Mouse (Mus musculus) stomach, embryonic 16.5 days (tissue): ENCODE data around the gene Tmem53. TPM values are rescaled to one million over a fixed set of nuclear protein-coding genes. Genes with fewer than 3 reads are reported as not detected.

ENCODE experiments used
- ATAC-seq: fragments of 200-750 bp; cut with Nextera tagmentation; 2 replicates; pipeline ENCODE4 v1.8.0; 2017; ENCODE audit warnings: moderate number of reproducible peaks, moderate TSS enrichment; ENCODE audit not compliant: insufficient read depth, low FRiP score
- H3K27ac ChIP-seq: fragments of 300-500 bp; sonication (generic); 2 replicates; pipeline ENCODE4 v1.5.1; 2014; ENCODE audit warnings: low read length
- H3K27me3 ChIP-seq: fragments of 300-500 bp; sonication (generic); 2 replicates; pipeline ENCODE4 v1.6.1; 2014; ENCODE audit warnings: low read length, control low read depth, mixed read lengths; ENCODE audit not compliant: control insufficient read depth, insufficient read depth
- H3K36me3 ChIP-seq: fragments of 300-500 bp; sonication (generic); 2 replicates; pipeline ENCODE4 v1.6.1; 2014; ENCODE audit warnings: low read length; ENCODE audit not compliant: control insufficient read depth, insufficient read depth
- H3K4me1 ChIP-seq: fragments of 300-500 bp; sonication (generic); 2 replicates; pipeline ENCODE4 v1.6.1; 2014; ENCODE audit warnings: low read length, control low read depth, mixed read lengths; ENCODE audit not compliant: control insufficient read depth, insufficient read depth
- H3K4me2 ChIP-seq: fragments of 300-500 bp; sonication (generic); 2 replicates; pipeline ENCODE4 v1.6.1; 2014; ENCODE audit warnings: low read depth, low read length, mixed read lengths
- H3K4me3 ChIP-seq: fragments of 300-500 bp; sonication (generic); replicated peaks from 2 replicates; pipeline ENCODE4 v1.5.1; 2014; ENCODE audit warnings: mild to moderate bottlenecking, low read length
- H3K9ac ChIP-seq: fragments of 300-500 bp; sonication (generic); 2 replicates; pipeline ENCODE4 v1.6.1; 2014; ENCODE audit warnings: low read length
- H3K9me3 ChIP-seq: fragments of 300-500 bp; sonication (generic); replicated peaks from 2 replicates; pipeline ENCODE4 v1.6.1; 2016; ENCODE audit warnings: low read length, control low read depth; ENCODE audit not compliant: control insufficient read depth
- WGBS: fragments of 180-500 bp; shearing (Covaris S2); extraction: QIAGEN DNeasy Blood & Tissue Kit; methylation state at CpG from one replicate; pipeline ENCODE4 v1.1.7; 2014; 5-methylcytosine and 5-hydroxymethylcytosine counted together
- polyA plus RNA-seq: library from polyadenylated mRNA; unstranded; fragments of >200 nt; fragmentation: Nextera tagmentation; extraction: Ambion mirVana; gene quantifications from 2 replicates; pipeline ENCODE4 v1.2.1, GENCODE M21; 2015

The Tmem53 gene
- polyA plus RNA-seq, 1 experiment from 2014 or later = 14.2 TPM

DNA sequence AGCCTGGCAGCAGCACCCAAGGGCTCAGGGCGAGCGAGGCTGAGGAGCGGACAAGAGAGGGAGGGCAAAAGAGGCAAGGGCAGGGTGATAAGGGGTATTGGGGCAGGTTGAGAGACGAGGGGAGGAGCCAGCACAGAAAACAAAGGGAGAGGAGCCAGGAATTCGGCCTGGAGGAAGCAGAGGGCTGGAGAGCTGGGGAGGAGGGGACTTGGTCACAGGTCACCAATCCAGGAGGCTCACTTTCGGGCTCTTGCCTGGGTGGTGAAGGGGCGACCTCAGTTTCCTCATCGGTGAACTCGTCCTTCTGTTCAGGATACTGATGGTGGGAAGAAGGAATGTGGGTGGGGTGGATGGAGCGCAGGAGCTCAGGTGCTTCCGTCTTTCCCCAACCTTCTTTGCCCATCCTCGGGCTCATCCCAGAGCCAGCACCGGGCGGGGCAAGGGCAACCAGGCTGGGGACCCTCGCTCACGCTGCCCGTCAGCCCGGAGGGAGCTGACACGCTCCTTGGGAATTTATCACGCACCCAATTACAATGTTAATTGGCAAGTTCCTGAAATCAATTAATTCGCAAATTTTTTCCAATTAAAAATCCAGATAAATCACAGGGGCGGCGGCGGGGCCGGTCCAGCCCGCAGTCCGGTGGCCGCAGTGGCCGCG, 52.0 kb downstream of the Tmem53 start:
- Histone ChIP-seq H3K4me3 (peak overlapping the region; percentile 48), H3K36me3 (no peaks in the 10 kb centered on the region), H3K9me3 (no peaks in the 10 kb centered on the region), H3K4me1 (peaks cover 8% of the 10 kb centered on the region), H3K9ac (peak overlapping the region; percentile 63), H3K4me2 (peak overlapping the region; percentile 81), H3K27ac (no peak overlapping the region), H3K27me3 (peaks cover 35% of the 10 kb centered on the region)
- 12% methylated on average over 30 of the region's 30 CpGs for WGBS
- 0 out of 2 replicates have a peak, but pooled peaks have one; percentile 26 for ATAC-seq

DNA sequence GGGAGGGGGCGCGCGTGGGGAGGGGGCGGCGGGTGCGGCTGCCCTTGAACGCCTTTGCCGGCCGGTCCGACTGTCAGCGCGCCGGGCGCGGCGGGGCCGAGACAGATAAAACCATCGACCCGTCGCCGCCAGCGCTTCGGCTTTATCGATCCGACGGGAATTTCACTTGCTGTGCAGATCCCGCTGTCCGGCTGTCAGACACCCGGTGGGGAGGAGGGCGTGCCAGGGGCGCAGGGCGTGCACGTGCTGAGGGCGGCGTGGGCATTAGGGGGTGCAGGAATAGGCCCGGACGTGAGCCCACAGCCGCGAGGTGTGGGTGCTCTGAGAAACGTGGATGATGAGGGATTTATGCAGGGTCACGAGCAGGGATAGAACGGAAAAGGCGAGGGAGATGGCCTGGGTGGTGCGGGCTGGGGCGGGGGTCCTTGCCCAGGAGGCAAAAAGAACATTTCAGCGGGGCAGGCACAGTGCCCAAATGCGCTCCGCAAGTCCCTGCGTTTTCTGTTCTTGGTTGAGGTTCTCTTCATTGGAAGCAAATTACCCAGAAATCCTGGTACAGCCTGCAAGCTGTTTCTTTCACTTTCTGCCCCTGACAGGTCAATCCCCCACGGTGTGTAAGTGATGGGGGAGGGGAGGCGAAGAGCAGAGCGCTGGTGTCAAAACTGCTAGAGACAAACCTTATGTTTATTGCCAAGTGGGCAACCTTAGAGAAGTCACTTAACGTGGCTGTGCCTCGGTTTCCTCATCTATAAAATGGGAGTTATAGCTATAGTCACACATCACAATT, 52.7 kb downstream of the Tmem53 start:
- Histone ChIP-seq H3K9ac (peak overlapping the region; percentile 63), H3K27me3 (peaks cover 35% of the 10 kb centered on the region), H3K27ac (no peak overlapping the region), H3K4me3 (peak overlapping the region; percentile 48), H3K9me3 (no peaks in the 10 kb centered on the region), H3K36me3 (no peaks in the 10 kb centered on the region), H3K4me2 (peak overlapping the region; percentile 81), H3K4me1 (peaks cover 8% of the 10 kb centered on the region)
- ATAC-seq = no peak
- 7% methylated on average over 54 of the region's 54 CpGs for WGBS

DNA sequence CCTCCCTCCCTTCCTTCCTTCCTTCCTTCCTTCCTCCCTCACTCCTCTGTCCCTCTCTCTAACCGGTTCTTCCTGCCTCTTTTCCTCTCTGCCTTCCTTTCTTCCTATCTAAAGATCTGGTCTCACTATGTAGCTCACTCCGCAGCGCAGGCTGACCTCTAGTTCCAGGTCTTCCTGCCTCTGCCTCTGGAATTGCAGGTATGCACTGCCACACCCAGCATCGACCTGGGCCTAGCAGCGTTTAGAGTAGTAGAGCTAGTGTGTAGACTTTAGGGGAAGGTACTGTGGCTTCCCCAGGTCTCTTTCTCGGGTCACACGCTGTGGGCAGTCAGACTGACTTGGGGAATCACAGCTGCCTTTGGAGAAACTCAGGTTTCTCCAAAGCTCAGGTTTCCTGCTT, 53.7 kb downstream of the Tmem53 start:
- no peak overlapping the region for H3K27ac ChIP-seq
- peaks cover 35% of the 10 kb centered on the region for H3K27me3 ChIP-seq
- H3K9me3 ChIP-seq = no peaks in the 10 kb centered on the region
- no peak overlapping the region for H3K4me2 ChIP-seq
- H3K4me1 ChIP-seq = peaks cover 8% of the 10 kb centered on the region
- H3K36me3 ChIP-seq = no peaks in the 10 kb centered on the region
- H3K9ac ChIP-seq = no peak overlapping the region
- 46% methylated on average over 6 of the region's 7 CpGs for WGBS
- ATAC-seq = no peak
- no peak overlapping the region for H3K4me3 ChIP-seq

DNA sequence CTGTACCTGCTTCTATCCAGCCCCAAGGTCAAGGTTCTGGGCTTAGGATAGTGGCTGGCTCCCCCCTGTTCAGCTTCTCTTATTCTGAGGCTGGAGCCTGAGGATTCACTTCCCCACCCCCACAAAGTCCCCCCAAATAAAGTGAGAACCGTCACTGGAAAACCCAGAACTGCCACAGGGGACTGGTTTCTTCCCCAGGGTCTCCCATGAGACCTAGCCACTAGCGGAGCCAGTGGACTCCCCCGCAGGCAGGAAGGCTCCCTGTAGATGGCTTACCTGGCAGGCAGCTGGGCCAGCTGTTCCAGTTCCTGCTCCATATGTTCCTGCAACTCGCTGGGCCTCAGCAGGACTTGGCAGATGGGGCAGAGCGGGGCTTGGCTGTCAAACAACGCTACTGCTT, 55.5 kb downstream of the Tmem53 start:
- Histone ChIP-seq H3K36me3 (no peaks in the 10 kb centered on the region), H3K27me3 (peaks cover 29% of the 10 kb centered on the region)

DNA sequence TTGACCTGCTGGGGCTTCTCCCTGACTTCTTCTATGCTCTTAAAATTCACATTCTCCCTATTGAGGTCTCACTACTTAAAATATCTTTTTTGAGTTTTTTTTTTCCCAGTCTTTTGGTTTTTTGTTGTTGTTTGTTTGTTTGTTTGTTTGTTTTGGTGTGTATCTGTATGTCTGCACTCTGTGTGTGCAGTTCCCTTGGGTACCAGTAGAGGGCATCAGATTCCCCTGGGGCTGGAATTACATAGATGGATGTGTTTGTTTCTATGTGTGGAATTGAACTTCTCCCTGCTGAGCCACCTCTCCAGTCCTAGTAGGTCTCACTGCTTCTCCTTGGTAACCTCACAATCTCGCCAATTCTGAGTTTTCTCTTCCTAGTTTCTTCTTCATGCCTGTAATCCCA, 57.7 kb downstream of the Tmem53 start:
- no peak overlapping the region for H3K4me2 ChIP-seq
- H3K4me3 ChIP-seq = no peak overlapping the region
- H3K27me3 ChIP-seq = peaks cover 16% of the 10 kb centered on the region; the same call in 1 of the 2 replicates
- H3K9ac ChIP-seq = no peak overlapping the region
- H3K4me1 ChIP-seq = peaks cover 14% of the 10 kb centered on the region; the same call in 1 of the 2 replicates
- H3K27ac ChIP-seq = no peak overlapping the region
- no peaks in the 10 kb centered on the region for H3K36me3 ChIP-seq
- whole genome bisulfite sequencing = 94% methylated on average over 1 of the region's 1 CpGs
- ATAC-seq = no peak
- no peaks in the 10 kb centered on the region for H3K9me3 ChIP-seq

More for the DNA sequence above, 55.5 kb downstream of the Tmem53 start:
- no peak overlapping the region for H3K9ac ChIP-seq
- no peak overlapping the region for H3K4me3 ChIP-seq
- H3K9me3 ChIP-seq = no peaks in the 10 kb centered on the region
- H3K4me1 ChIP-seq = peaks cover 13% of the 10 kb centered on the region
- 69% methylated on average over 6 of the region's 6 CpGs for WGBS
- no peak overlapping the region for H3K4me2 ChIP-seq
- no peak for ATAC-seq
- H3K27ac ChIP-seq = no peak overlapping the region

DNA sequence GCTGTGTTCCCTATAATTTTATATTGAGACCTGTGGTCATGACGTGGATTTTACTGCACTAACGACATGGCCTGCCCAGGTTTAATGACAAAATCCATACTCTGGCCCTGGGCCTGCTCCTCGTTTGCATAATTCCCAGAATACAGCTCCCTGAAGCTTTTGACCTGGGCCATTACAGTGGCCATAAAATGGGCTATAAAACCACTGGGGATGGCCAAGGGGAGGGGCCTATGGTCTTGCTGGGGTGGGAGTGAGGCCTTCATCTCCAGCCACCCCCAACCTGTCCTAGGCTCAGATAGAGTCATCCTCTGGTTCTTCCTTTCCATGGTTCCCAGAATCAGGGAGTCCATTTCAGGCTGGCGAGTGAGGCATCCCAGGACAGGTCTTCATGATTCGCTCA, 60.1 kb downstream of the Tmem53 start:
- peaks cover 13% of the 10 kb centered on the region; the same call in 1 of the 2 replicates for H3K27me3 ChIP-seq
- H3K27ac ChIP-seq = no peak overlapping the region
- H3K36me3 ChIP-seq = no peaks in the 10 kb centered on the region
- 66% methylated on average over 5 of the region's 5 CpGs for WGBS
- no peak overlapping the region for H3K4me2 ChIP-seq
- peaks cover 13% of the 10 kb centered on the region; the same call in 1 of the 2 replicates for H3K4me1 ChIP-seq
- H3K9me3 ChIP-seq = no peaks in the 10 kb centered on the region
- no peak overlapping the region for H3K9ac ChIP-seq
- ATAC-seq = no peak
- H3K4me3 ChIP-seq = no peak overlapping the region

DNA sequence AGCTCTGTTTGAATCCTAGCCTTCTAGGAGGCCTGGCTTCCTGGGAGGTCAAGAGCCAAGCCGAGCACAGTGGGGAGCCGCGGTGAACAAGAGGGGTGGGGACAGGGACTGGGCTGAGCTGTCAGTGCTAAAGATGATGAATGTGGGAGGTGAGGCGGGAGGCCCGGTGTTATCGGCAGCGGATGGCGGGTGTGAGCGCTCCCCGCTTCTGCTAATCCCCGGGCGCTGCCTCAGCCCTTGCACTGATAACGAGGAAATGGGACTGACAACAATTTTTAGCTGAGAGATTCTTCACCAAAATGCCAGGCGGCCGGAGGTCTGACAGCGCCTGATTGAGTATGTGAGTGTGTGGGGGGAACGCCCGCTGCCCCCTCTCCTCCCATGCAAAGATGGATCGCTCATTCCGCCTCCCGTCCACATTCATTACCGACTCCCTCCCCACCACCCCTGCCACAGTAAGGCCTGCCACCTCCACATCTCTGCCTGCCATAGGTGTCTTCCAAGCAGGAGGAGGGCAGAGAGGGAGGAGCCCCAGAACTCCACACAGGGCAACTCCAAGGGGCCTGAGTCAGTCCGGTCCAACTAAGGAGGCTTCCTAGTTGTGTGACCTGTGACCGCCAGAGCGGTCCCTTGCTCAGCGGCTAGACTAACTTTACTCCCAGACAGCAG, 60.8 kb downstream of the Tmem53 start:
- Histone ChIP-seq H3K4me3 (no peak overlapping the region), H3K4me1 (peaks cover 13% of the 10 kb centered on the region; the same call in 1 of the 2 replicates), H3K9ac (no peak overlapping the region), H3K27me3 (peaks cover 17% of the 10 kb centered on the region; the same call in 1 of the 2 replicates), H3K9me3 (no peaks in the 10 kb centered on the region), H3K27ac (no peak overlapping the region), H3K36me3 (no peaks in the 10 kb centered on the region), H3K4me2 (no peak overlapping the region)
- peak; percentile 72 for ATAC-seq
- 15% methylated on average over 26 of the region's 26 CpGs for WGBS

DNA sequence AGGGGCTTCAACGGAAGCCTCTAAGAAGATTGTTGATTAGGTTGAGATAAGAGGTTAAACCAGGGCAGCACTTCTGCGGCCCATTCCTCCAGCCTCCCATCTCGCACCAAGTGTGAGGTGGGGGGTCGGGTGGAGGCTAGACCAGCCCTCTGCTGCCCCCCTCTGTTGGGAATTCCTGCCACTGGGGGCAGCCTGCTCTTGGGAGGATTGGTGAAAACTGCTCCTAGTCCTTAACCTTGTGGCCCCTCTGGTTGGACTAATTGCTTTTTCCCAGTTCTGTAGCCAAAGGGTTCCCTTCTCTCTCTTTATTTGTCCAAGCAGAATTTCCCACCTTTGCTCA, 61.3 kb downstream of the Tmem53 start:
- 19% methylated on average over 4 of the region's 4 CpGs for WGBS
- Histone ChIP-seq H3K9ac (no peak overlapping the region), H3K4me2 (no peak overlapping the region), H3K27me3 (peaks cover 17% of the 10 kb centered on the region; the same call in 1 of the 2 replicates), H3K9me3 (no peaks in the 10 kb centered on the region), H3K4me1 (peaks cover 13% of the 10 kb centered on the region; the same call in 1 of the 2 replicates), H3K4me3 (no peak overlapping the region), H3K27ac (no peak overlapping the region), H3K36me3 (no peaks in the 10 kb centered on the region)
- ATAC-seq = no peak
